Mouse (Mus musculus) erythroblast, embryonic 14.5 days (primary cell): ENCODE measurements at regions not wholly inside any gene's neighbourhood (a gene's known extent, or its start where the extent isn't known, plus 50 kb on each side); places are given as distances from the start of the nearest gene placed in this dataset.

Experiments used
- GATA1 ChIP-seq: IDR thresholded peaks from 2 replicates; pipeline ENCODE4 v1.6.1; 2012; ENCODE audit warnings: low read length, inconsistent platforms, mixed read lengths
- TAL1 ChIP-seq: IDR thresholded peaks from 3 replicates; pipeline ENCODE4 v1.6.1; 2012; ENCODE audit warnings: low read length, inconsistent platforms, mixed read lengths

DNA sequence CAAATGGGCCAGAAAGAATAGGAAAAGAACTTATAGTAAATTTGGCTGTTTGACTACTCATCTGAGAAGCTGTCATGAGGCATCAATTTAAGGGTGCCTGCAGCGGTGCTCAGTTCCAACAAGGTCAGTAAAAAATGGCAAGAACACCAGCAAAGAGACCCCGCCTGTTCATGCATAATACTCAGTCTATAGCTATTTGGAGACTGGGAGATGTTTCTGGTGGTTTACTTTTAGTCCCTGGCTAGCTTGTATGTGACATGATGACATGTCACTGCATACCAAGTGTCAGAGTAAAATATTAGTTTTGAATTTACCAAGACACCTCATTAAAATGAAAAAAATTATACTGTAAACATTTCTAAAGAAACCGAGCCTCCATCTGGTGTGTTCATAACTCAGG is 317.2 kb downstream of the Rwdd3 start:
- TF ChIP-seq GATA1 (no peak), TAL1 (no peak)
